13 mouse cellular contexts compared by ENCODE assay signal in genomic region chr11:115623487-115624070, GRCm38 (mm10). TPM values are rescaled to one million over a fixed set of nuclear protein-coding genes. Genes with fewer than 3 reads are reported as not detected.
DNase-seq lines count a peak whose midpoint lies in the region; ATAC-seq and TF ChIP-seq lines count a peak whose summit lies in the region.
"Had no signal": no experiment of that assay in that cellular context is flagged by ENCODE, and none has a peak within 500 bp of the region (broad histone marks: within the 10 kb centered on the region; RNA-seq: fewer than 3 reads in every experiment).

No protein-coding gene starts in this region.

- H3K36me3 ChIP-seq in hindbrain, postnatal 0 days (ENCODE audit: insufficient read depth, low read length), result peaks cover 36% of the 10 kb centered on the region
- H3K36me3 ChIP-seq in hindbrain, embryonic 11.5 days (ENCODE audit: control insufficient read depth, insufficient read depth, low read length), result 0 out of 2 replicates have a peak, but pooled peaks cover 2% of the 10 kb centered on the region
- no peaks in the 10 kb centered on the region for H3K36me3 ChIP-seq in testis, adult 2 months (ENCODE audit: control insufficient read depth, insufficient read depth, low read length)
- peaks cover 10% of the 10 kb centered on the region for H3K36me3 ChIP-seq in splenic B cell, adult 2 months (ENCODE audit: control insufficient read depth, insufficient read depth, low read length, poor library complexity, severe bottlenecking)
- H3K36me3 ChIP-seq in hindbrain, embryonic 14.5 days (replicated peaks; ENCODE audit: control insufficient read depth, insufficient read depth), result peaks cover 49% of the 10 kb centered on the region

- no peak overlapping the region for H3K4me2 ChIP-seq in hindbrain, postnatal 0 days (ENCODE audit: low read depth, low read length)
- no peak overlapping the region for H3K4me2 ChIP-seq in hindbrain, embryonic 11.5 days (replicated peaks; ENCODE audit: low read depth, low read length)
- H3K4me2 ChIP-seq in hindbrain, embryonic 14.5 days (replicated peaks), result no peak overlapping the region
- H3K4me2 ChIP-seq: neural tube, embryonic 12.5 days had no signal

- no peak overlapping the region for H3K9ac ChIP-seq in hindbrain, postnatal 0 days (replicated peaks; ENCODE audit: low read length)
- H3K9ac ChIP-seq in hindbrain, embryonic 11.5 days (ENCODE audit: low read depth, low read length), result no peak overlapping the region
- no peak overlapping the region for H3K9ac ChIP-seq in hindbrain, embryonic 14.5 days
- H3K9ac ChIP-seq: neural tube, embryonic 12.5 days had no signal

- H3K27me3 ChIP-seq in hindbrain, postnatal 0 days (ENCODE audit: insufficient read depth, low read length), result no peaks in the 10 kb centered on the region
- no peaks in the 10 kb centered on the region for H3K27me3 ChIP-seq in hindbrain, embryonic 11.5 days (ENCODE audit: control insufficient read depth, insufficient read depth, low read length)
- H3K27me3 ChIP-seq in testis, adult 2 months (ENCODE audit: control insufficient read depth, insufficient read depth, low read length), result no peaks in the 10 kb centered on the region
- no peaks in the 10 kb centered on the region for H3K27me3 ChIP-seq in splenic B cell, adult 2 months (ENCODE audit: control insufficient read depth, insufficient read depth, low read length, poor library complexity, severe bottlenecking)
- no peaks in the 10 kb centered on the region for H3K27me3 ChIP-seq in hindbrain, embryonic 14.5 days (ENCODE audit: control insufficient read depth, insufficient read depth, low read length)
- H3K27me3 ChIP-seq: neural tube, embryonic 12.5 days had no signal

- no peaks in the 10 kb centered on the region for H3K9me3 ChIP-seq in hindbrain, postnatal 0 days (ENCODE audit: low read length)
- H3K9me3 ChIP-seq in hindbrain, embryonic 11.5 days (ENCODE audit: control insufficient read depth, low read length), result no peaks in the 10 kb centered on the region
- no peaks in the 10 kb centered on the region for H3K9me3 ChIP-seq in hindbrain, embryonic 14.5 days (ENCODE audit: control insufficient read depth, low read length)
- H3K9me3 ChIP-seq: neural tube, embryonic 12.5 days had no signal

- H3K4me3 ChIP-seq in hindbrain, postnatal 0 days (ENCODE audit: low read length), result no peak overlapping the region
- H3K4me3 ChIP-seq in hindbrain, embryonic 11.5 days (ENCODE audit: low read depth, low read length), result no peak overlapping the region
- no peak overlapping the region for H3K4me3 ChIP-seq in testis, adult 2 months (ENCODE audit: control insufficient read depth, low read depth, low read length)
- no peak overlapping the region for H3K4me3 ChIP-seq in hindbrain, embryonic 14.5 days (replicated peaks; ENCODE audit: low read length)
- H3K4me3 ChIP-seq: neural tube, embryonic 12.5 days had no signal

- no peak for DNase-seq in hindbrain, postnatal 0 days (ENCODE audit: low spot score)
- DNase-seq in hindbrain, embryonic 11.5 days (ENCODE audit: low spot score), result no peak
- DNase-seq in testis, postnatal 14 days (ENCODE audit: low spot score), result no peak
- no peak for DNase-seq in brain, embryonic 14.5 days (ENCODE audit: low read depth)
- peak; percentile 48 for DNase-seq in splenic B cell, adult 2 months (ENCODE audit: low read depth, low spot score)
- DNase-seq in thymus, postnatal 36 days, result no peak
- no peak for DNase-seq in hindbrain, embryonic 14.5 days (ENCODE audit: low spot score)
- DNase-seq: heart, postnatal 36 days; left cerebral cortex, postnatal 4 days; spleen, adult 18-20 months had no signal

- peaks cover 7% of the 10 kb centered on the region; the same call in 1 of the 2 replicates for H3K4me1 ChIP-seq in hindbrain, postnatal 0 days (ENCODE audit: insufficient read depth, low read length)
- H3K4me1 ChIP-seq in hindbrain, embryonic 11.5 days (replicated peaks; ENCODE audit: control insufficient read depth, insufficient read depth, low read length), result no peaks in the 10 kb centered on the region
- peaks cover 2% of the 10 kb centered on the region; the same call in 1 of the 2 replicates for H3K4me1 ChIP-seq in testis, adult 2 months (ENCODE audit: control insufficient read depth, insufficient read depth, low read length)
- peaks cover 11% of the 10 kb centered on the region; the same call in 1 of the 2 replicates for H3K4me1 ChIP-seq in hindbrain, embryonic 14.5 days (replicated peaks; ENCODE audit: control insufficient read depth, insufficient read depth, low read length)

- peak; percentile 71 for TF ChIP-seq CTCF in hindbrain, postnatal 0 days (IDR thresholded peaks at IDR 0.05; ENCODE audit: low read depth)
- TF ChIP-seq CTCF in testis, adult 2 months (IDR thresholded peaks at IDR 0.05; ENCODE audit: control insufficient read depth, insufficient read depth, insufficient replicate concordance, low read depth, low read length), result peak; percentile 25; the same call in 1 of the 2 replicates
- peak; percentile 28; the same call in 1 of the 2 replicates for TF ChIP-seq CTCF in brain, embryonic 14.5 days (IDR thresholded peaks at IDR 0.05; ENCODE audit: borderline replicate concordance, extremely low read depth, insufficient read depth, insufficient read length)

- no peak for ATAC-seq in hindbrain, postnatal 0 days
- no peak for ATAC-seq in hindbrain, embryonic 11.5 days (ENCODE audit: low FRiP score)
- no peak for ATAC-seq in hindbrain, embryonic 14.5 days (ENCODE audit: low FRiP score)

- no peak overlapping the region for H3K27ac ChIP-seq in hindbrain, postnatal 0 days
- H3K27ac ChIP-seq in hindbrain, embryonic 11.5 days (ENCODE audit: low read depth, low read length), result no peak overlapping the region
- no peak overlapping the region for H3K27ac ChIP-seq in testis, adult 2 months (ENCODE audit: control insufficient read depth, insufficient read depth, low read depth, low read length)
- no peak overlapping the region for H3K27ac ChIP-seq in hindbrain, embryonic 14.5 days
- H3K27ac ChIP-seq: macrophage; neural tube, embryonic 12.5 days had no signal

- no peak for TF ChIP-seq POLR2A in testis, adult 2 months (IDR thresholded peaks at IDR 0.05; ENCODE audit: control insufficient read depth, low read depth, low read length)
- TF ChIP-seq POLR2A in brain, embryonic 14.5 days (IDR thresholded peaks at IDR 0.05; ENCODE audit: borderline replicate concordance, extremely low read depth, insufficient read depth, insufficient read length, poor library complexity, severe bottlenecking), result no peak

- 73% methylated on average over 9 of the region's 9 CpGs for WGBS in hindbrain, postnatal 0 days
- WGBS in hindbrain, embryonic 11.5 days, result 78% methylated on average over 9 of the region's 9 CpGs
- 74% methylated on average over 9 of the region's 9 CpGs for WGBS in hindbrain, embryonic 14.5 days

RNA-seq across cellular contexts. Expression of gene Slc25a19, which starts 4.5 kb away (rescaled TPM):
- total RNA-seq in hindbrain, postnatal 0 days (2014; rRNA removed), result 29.0 and 29.5 TPM in 2 replicates
- 41.2 and 41.8 TPM in 2 replicates for polyA plus RNA-seq in hindbrain, postnatal 0 days (2015; fragmentation: Nextera tagmentation; extraction: Ambion mirVana)
- polyA plus RNA-seq in hindbrain, embryonic 11.5 days (2014; fragmentation: Nextera tagmentation; extraction: Ambion mirVana), result 24.9 and 27.1 TPM in 2 replicates
- 33.7 and 35.8 TPM in 2 replicates for polyA plus RNA-seq in testis, adult 2 months (2012; rRNA removed)
- polyA plus RNA-seq in brain, embryonic 14.5 days (2012; rRNA removed), result 55.1 and 71.1 TPM in 2 replicates
- polyA plus RNA-seq in hindbrain, embryonic 14.5 days (2014; fragmentation: Nextera tagmentation; extraction: Ambion mirVana), result 37.8 and 42.3 TPM in 2 replicates

RNA-seq across cellular contexts. Expression of gene Mif4gd, which starts 10.8 kb away (rescaled TPM):
- total RNA-seq in hindbrain, postnatal 0 days (2014; rRNA removed), result 13.2 and 16.7 TPM in 2 replicates
- polyA plus RNA-seq in hindbrain, postnatal 0 days (2015; fragmentation: Nextera tagmentation; extraction: Ambion mirVana), result 19.2 and 22.7 TPM in 2 replicates
- polyA plus RNA-seq in hindbrain, embryonic 11.5 days (2014; fragmentation: Nextera tagmentation; extraction: Ambion mirVana), result 14.2 and 17.7 TPM in 2 replicates
- 383 and 445 TPM in 2 replicates for polyA plus RNA-seq in testis, adult 2 months (2012; rRNA removed)
- 18.0 and 19.2 TPM in 2 replicates for polyA plus RNA-seq in brain, embryonic 14.5 days (2012; rRNA removed)
- 11.3 and 13.5 TPM in 2 replicates for polyA plus RNA-seq in hindbrain, embryonic 14.5 days (2014; fragmentation: Nextera tagmentation; extraction: Ambion mirVana)

RNA-seq across cellular contexts. Expression of gene Gga3, which starts 19.7 kb away (rescaled TPM):
- total RNA-seq in hindbrain, postnatal 0 days (2014; rRNA removed), result 35.3 and 38.2 TPM in 2 replicates
- polyA plus RNA-seq in hindbrain, postnatal 0 days (2015; fragmentation: Nextera tagmentation; extraction: Ambion mirVana), result 16.1 and 16.9 TPM in 2 replicates
- polyA plus RNA-seq in hindbrain, embryonic 11.5 days (2014; fragmentation: Nextera tagmentation; extraction: Ambion mirVana), result 24.7 and 25.1 TPM in 2 replicates
- 19.8 and 21.1 TPM in 2 replicates for polyA plus RNA-seq in testis, adult 2 months (2012; rRNA removed)
- polyA plus RNA-seq in brain, embryonic 14.5 days (2012; rRNA removed), result 43.3 and 57.1 TPM in 2 replicates
- polyA plus RNA-seq in hindbrain, embryonic 14.5 days (2014; fragmentation: Nextera tagmentation; extraction: Ambion mirVana), result 34.1 and 39.4 TPM in 2 replicates

RNA-seq across cellular contexts. Expression of gene Mrps7, which starts 19.9 kb away (rescaled TPM):
- 33.6 and 45.9 TPM in 2 replicates for total RNA-seq in hindbrain, postnatal 0 days (2014; rRNA removed)
- 78.8 and 86.7 TPM in 2 replicates for polyA plus RNA-seq in hindbrain, postnatal 0 days (2015; fragmentation: Nextera tagmentation; extraction: Ambion mirVana)
- 93.3 and 105 TPM in 2 replicates for polyA plus RNA-seq in hindbrain, embryonic 11.5 days (2014; fragmentation: Nextera tagmentation; extraction: Ambion mirVana)
- polyA plus RNA-seq in testis, adult 2 months (2012; rRNA removed), result 9.3 and 10.9 TPM in 2 replicates
- 35.5 and 36.7 TPM in 2 replicates for polyA plus RNA-seq in brain, embryonic 14.5 days (2012; rRNA removed)
- 72.5 and 74.1 TPM in 2 replicates for polyA plus RNA-seq in hindbrain, embryonic 14.5 days (2014; fragmentation: Nextera tagmentation; extraction: Ambion mirVana)

RNA-seq across cellular contexts. Expression of gene Nup85, which starts 59.3 kb away (rescaled TPM):
- 50.2 and 61.9 TPM in 2 replicates for total RNA-seq in hindbrain, postnatal 0 days (2014; rRNA removed)
- 80.7 and 81.8 TPM in 2 replicates for polyA plus RNA-seq in hindbrain, postnatal 0 days (2015; fragmentation: Nextera tagmentation; extraction: Ambion mirVana)
- polyA plus RNA-seq in hindbrain, embryonic 11.5 days (2014; fragmentation: Nextera tagmentation; extraction: Ambion mirVana), result 156 and 175 TPM in 2 replicates
- polyA plus RNA-seq in testis, adult 2 months (2012; rRNA removed), result 36.3 and 42.6 TPM in 2 replicates
- 105 and 168 TPM in 2 replicates for polyA plus RNA-seq in brain, embryonic 14.5 days (2012; rRNA removed)
- polyA plus RNA-seq in hindbrain, embryonic 14.5 days (2014; fragmentation: Nextera tagmentation; extraction: Ambion mirVana), result 95.2 and 99.8 TPM in 2 replicates

Comparison
In these comparisons a context has a peak if more than half of its experiments do, and no peak if none do; other contexts are left out.
1. RNA of gene Mif4gd, which starts 10.8 kb away (polyA plus RNA-seq): 383 to 445 TPM in testis, adult 2 months; 19.2 to 22.7 TPM in hindbrain, postnatal 0 days, 18.0 to 19.2 TPM in brain, embryonic 14.5 days, 14.2 to 17.7 TPM in hindbrain, embryonic 11.5 days and 11.3 to 13.5 TPM in hindbrain, embryonic 14.5 days; every median in the first group is over 10 times any median in the second.
2. Peak in every context shown above with its lines, with median percentiles within 50 percentile points of each other: CTCF ChIP-seq.